Mouse (Mus musculus) neural tube, embryonic 15.5 days (tissue): Measurements from ENCODE around the gene Plaur. TPM values are rescaled to one million over a fixed set of nuclear protein-coding genes. Genes with fewer than 3 reads are reported as not detected.

Source experiments
- ATAC-seq: fragments of 200-750 bp; cut with Nextera tagmentation; 2 replicates; pipeline ENCODE4 v1.8.0; 2017; ENCODE audit warnings: mild to moderate bottlenecking, moderate TSS enrichment, moderate library complexity; ENCODE audit not compliant: low FRiP score
- H3K27ac ChIP-seq: fragments of 300-500 bp; sonication (generic); replicated peaks from 2 replicates; pipeline ENCODE4 v1.5.1; 2015; ENCODE audit warnings: mild to moderate bottlenecking, inconsistent platforms
- H3K27me3 ChIP-seq: fragments of 300-500 bp; sonication (generic); replicated peaks from 2 replicates; pipeline ENCODE4 v1.6.1; 2015; ENCODE audit warnings: inconsistent platforms
- H3K36me3 ChIP-seq: fragments of 300-500 bp; sonication (generic); 2 replicates; pipeline ENCODE4 v1.6.1; 2015; ENCODE audit warnings: inconsistent platforms
- H3K4me1 ChIP-seq: fragments of 300-500 bp; sonication (generic); 2 replicates; pipeline ENCODE4 v1.6.1; 2015; ENCODE audit warnings: inconsistent platforms
- H3K4me2 ChIP-seq: fragments of 300-500 bp; sonication (generic); 2 replicates; pipeline ENCODE4 v1.6.1; 2015; ENCODE audit warnings: inconsistent platforms, mild to moderate bottlenecking, moderate library complexity
- H3K4me3 ChIP-seq: fragments of 300-500 bp; sonication (generic); replicated peaks from 2 replicates; pipeline ENCODE4 v1.5.1; 2015; ENCODE audit warnings: mild to moderate bottlenecking, inconsistent platforms
- H3K9ac ChIP-seq: fragments of 300-500 bp; sonication (generic); replicated peaks from 2 replicates; pipeline ENCODE4 v1.6.1; 2015; ENCODE audit warnings: mild to moderate bottlenecking, inconsistent platforms
- H3K9me3 ChIP-seq: fragments of 300-500 bp; sonication (generic); replicated peaks from 2 replicates; pipeline ENCODE4 v1.6.1; 2016; ENCODE audit warnings: inconsistent platforms
- WGBS: fragments of 180-500 bp; shearing (Covaris S2); methylation state at CpG from one replicate; pipeline ENCODE4 v1.1.7; 2015; ENCODE audit warnings: mixed read lengths; 5-methylcytosine and 5-hydroxymethylcytosine counted together
- polyA plus RNA-seq: library from polyadenylated mRNA; unstranded; fragments of >200 nt; fragmentation: Nextera tagmentation; extraction: Ambion mirVana; gene quantifications from 2 replicates; pipeline ENCODE4 v1.2.1, GENCODE M21; 2015

Plaur gene
- polyA plus RNA-seq, 1 experiment from 2014 or later, result 1.7 TPM

DNA sequence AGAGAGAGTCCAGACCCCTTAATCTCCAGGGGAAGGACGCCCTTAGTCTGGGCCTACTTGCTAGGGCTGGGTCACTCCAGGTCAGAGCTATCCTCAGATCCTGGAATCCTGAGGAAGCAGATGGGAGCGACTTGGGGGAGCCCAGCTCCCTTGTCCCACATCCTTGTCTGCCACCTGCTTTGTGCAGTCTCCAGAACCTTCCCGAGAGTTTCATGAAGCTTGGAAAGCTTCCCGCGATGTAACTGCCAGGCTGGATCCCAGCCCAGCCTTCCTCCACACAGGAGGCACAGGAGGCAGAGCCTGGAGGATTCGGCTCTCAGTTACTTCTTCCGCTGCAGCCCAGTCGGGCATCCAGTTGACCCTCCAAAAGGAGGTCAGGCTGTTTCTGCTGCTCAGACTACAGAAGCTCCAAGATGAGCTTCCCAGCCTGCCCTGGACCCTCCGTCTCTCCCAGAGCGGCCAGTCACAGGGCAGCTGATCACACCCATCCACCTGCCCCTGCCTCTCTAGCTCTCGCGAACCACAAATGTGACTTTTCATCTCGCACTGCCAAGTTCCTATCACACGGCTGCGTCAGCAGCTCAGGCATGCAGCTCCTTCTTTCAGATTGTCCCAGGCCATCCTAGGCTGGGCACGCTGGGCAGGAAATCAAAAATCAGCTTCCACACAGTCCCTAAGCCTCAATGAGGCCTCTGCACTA is 32.7 kb upstream of the Plaur start:
- Histone ChIP-seq H3K27ac (peak overlapping the region; percentile 52), H3K4me1 (peaks cover 5% of the 10 kb centered on the region; the same call in 1 of the 2 replicates), H3K36me3 (no peaks in the 10 kb centered on the region), H3K4me3 (no peak overlapping the region), H3K4me2 (no peak overlapping the region), H3K9ac (no peak overlapping the region), H3K9me3 (no peaks in the 10 kb centered on the region; the same call in 1 of the 2 replicates), H3K27me3 (no peaks in the 10 kb centered on the region)
- peak; percentile 29; the same call in 1 of the 2 replicates for ATAC-seq
- WGBS, result 71% methylated on average over 16 of the region's 16 CpGs

DNA sequence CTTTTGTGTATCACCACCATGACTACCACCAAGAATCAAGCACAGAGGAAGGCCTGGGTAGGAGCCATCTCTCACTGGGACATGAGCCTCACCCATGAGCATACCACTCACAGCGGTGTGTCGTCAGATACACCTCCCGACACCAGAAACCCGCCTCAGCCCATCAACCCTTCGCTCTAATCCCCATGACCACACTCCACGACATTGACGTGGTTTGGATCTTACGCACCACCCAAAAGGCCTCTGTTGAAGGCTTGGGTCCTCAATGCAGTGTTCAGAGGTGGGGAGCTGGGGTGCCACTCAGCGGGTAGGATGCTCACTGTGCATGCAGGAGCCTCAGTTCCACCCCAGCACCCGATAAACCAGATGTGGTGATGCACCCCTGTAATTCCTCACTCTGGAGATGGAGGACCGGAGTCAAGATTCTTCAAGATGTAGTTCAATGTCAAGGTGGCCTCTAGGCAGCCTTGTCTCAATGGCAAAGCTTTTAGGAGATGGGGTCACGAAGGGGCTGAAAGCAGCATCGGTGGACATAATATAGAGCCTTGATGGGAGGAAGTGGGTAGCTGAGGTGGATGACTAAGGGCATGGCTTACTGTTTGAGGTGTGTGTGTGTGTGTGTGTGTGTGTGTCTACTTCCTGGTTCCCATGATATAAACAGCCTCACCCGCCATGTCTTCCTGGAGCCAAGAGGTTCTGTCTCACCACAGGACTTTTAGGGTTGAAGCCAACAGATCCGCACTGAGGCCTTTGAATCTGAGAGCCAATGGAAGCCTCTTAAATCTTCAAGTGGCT is 31.5 kb upstream of the Plaur start:
- Histone ChIP-seq H3K4me2 (no peak overlapping the region), H3K9ac (no peak overlapping the region), H3K36me3 (no peaks in the 10 kb centered on the region), H3K4me3 (no peak overlapping the region), H3K4me1 (peaks cover 5% of the 10 kb centered on the region; the same call in 1 of the 2 replicates), H3K9me3 (no peaks in the 10 kb centered on the region; the same call in 1 of the 2 replicates), H3K27me3 (no peaks in the 10 kb centered on the region), H3K27ac (no peak overlapping the region)
- ATAC-seq, result no peak
- 95% methylated on average over 15 of the region's 15 CpGs for WGBS

DNA sequence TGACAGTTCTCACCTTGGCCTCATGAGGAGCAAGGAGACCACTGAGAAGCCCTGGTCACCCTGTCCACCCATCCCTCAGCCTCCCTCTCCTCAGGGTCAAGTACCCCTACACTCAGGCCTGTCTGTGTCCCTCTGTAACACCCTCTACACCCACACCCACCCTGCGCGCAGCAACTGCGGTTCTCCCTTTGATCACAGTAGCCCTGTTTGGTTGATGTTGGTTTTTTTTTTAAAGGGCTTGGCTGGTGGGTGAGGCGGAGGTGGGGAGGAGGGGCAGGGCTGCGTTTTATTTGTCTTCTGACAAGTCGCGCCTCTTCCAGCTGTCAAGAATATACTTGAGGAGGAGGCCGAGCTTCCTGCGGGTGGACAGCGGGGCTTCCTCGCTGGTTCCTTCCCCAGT is 30.6 kb upstream of the Plaur start:
- no peak overlapping the region for H3K4me3 ChIP-seq
- no peaks in the 10 kb centered on the region; the same call in 1 of the 2 replicates for H3K9me3 ChIP-seq
- 69% methylated on average over 11 of the region's 11 CpGs for WGBS

DNA sequence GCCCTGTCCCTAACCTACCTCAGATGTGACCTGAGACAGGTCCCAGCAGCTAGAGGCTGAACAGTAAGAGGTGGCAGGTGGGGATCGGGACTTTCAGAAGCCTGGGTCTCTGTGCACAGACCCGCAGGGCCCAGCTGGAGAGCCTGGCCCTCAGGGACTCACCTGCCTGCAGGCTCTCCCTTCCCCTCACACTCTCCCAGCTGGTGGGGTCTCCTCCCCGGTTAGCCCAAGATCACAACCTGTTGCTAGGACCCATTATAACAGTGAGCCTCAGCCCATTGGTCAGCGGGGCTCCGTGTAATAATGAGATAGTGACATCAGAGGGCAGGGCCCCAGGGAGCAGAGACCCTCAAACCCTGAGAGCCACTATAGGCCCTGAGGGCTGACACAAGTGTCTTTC is 27.0 kb upstream of the Plaur start:
- no peak for ATAC-seq
- Histone ChIP-seq H3K4me2 (no peak overlapping the region), H3K9ac (no peak overlapping the region), H3K27ac (no peak overlapping the region), H3K36me3 (no peaks in the 10 kb centered on the region), H3K27me3 (no peaks in the 10 kb centered on the region), H3K4me1 (no peaks in the 10 kb centered on the region), H3K9me3 (no peaks in the 10 kb centered on the region; the same call in 1 of the 2 replicates), H3K4me3 (no peak overlapping the region)
- WGBS, result 84% methylated on average over 5 of the region's 5 CpGs

More for the DNA sequence above, 30.6 kb upstream of the Plaur start:
- Histone ChIP-seq H3K4me1 (peaks cover 5% of the 10 kb centered on the region; the same call in 1 of the 2 replicates), H3K4me2 (no peak overlapping the region), H3K27ac (no peak overlapping the region), H3K36me3 (no peaks in the 10 kb centered on the region), H3K9ac (no peak overlapping the region), H3K27me3 (no peaks in the 10 kb centered on the region)
- no peak for ATAC-seq

DNA sequence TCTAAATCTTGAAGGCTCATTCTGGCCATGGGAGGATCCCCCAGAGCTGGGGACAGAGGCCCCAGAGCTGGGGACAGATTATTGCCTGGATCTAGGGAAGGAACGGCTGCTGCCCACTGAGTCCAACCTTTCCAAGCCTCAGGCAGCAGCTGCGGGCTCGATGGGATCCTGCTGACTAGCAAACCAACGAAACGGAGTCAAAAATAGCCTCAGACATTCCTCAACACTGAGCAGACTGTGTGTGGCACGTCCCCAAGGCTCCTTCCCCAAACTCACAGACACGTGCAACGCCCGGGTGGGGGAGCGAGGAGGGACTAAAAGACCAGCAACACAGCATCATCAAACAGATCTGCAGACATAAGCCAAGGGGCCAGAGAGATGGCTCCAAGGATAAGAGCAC is 24.3 kb upstream of the Plaur start:
- Histone ChIP-seq H3K27me3 (no peaks in the 10 kb centered on the region), H3K4me2 (no peak overlapping the region), H3K36me3 (no peaks in the 10 kb centered on the region), H3K27ac (no peak overlapping the region), H3K4me1 (no peaks in the 10 kb centered on the region), H3K9me3 (no peaks in the 10 kb centered on the region), H3K9ac (no peak overlapping the region), H3K4me3 (no peak overlapping the region)
- ATAC-seq, result no peak
- 80% methylated on average over 10 of the region's 10 CpGs for WGBS

DNA sequence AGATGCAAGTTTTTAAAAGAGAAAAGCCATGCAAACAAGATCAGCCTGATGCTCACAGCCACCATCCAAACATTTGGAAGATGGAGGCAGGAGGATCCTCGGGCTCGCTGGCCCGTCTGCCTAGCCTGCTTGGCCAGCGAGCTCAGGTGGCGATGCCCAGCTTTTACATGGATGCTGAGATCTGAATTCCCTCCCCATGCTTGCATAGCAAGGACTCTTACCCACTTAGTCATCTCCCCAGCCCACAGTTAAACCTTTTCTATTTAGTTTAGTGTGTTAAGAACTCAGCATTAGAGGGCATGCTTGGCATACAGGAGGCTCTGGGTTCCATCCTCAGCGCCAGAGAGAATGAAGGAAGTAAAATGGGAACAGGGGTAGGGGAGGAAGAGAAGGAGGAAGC is 23.1 kb upstream of the Plaur start:
- no peak for ATAC-seq
- no peak overlapping the region for H3K4me2 ChIP-seq
- no peaks in the 10 kb centered on the region for H3K36me3 ChIP-seq
- no peak overlapping the region for H3K9ac ChIP-seq
- H3K27me3 ChIP-seq, result no peaks in the 10 kb centered on the region
- no peak overlapping the region for H3K27ac ChIP-seq
- no peaks in the 10 kb centered on the region for H3K9me3 ChIP-seq
- no peak overlapping the region for H3K4me3 ChIP-seq
- 84% methylated on average over 6 of the region's 6 CpGs for WGBS
- no peaks in the 10 kb centered on the region for H3K4me1 ChIP-seq

DNA sequence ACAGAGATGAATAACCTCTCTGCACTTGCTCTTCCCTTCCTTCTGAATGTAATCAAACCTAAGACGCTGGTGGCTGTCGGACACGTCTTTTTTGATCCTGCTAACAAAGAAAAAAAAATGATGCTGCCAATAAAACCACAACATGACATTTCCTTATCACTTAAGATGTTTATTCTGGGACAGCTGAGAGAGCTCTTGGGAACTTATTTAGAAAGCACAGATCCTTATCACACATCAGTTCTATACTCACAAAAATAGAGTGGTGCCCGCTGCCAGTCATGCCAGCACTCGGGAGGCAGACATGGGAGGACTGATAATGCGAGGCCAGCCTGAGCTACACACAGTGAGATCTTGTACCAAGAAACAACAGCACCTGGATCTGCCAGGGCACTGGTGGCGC is 22.4 kb upstream of the Plaur start:
- Histone ChIP-seq H3K27me3 (no peaks in the 10 kb centered on the region), H3K4me1 (no peaks in the 10 kb centered on the region), H3K36me3 (no peaks in the 10 kb centered on the region), H3K27ac (no peak overlapping the region), H3K4me2 (no peak overlapping the region), H3K4me3 (no peak overlapping the region), H3K9me3 (no peaks in the 10 kb centered on the region), H3K9ac (no peak overlapping the region)
- 83% methylated on average over 6 of the region's 7 CpGs for WGBS
- ATAC-seq, result no peak

DNA sequence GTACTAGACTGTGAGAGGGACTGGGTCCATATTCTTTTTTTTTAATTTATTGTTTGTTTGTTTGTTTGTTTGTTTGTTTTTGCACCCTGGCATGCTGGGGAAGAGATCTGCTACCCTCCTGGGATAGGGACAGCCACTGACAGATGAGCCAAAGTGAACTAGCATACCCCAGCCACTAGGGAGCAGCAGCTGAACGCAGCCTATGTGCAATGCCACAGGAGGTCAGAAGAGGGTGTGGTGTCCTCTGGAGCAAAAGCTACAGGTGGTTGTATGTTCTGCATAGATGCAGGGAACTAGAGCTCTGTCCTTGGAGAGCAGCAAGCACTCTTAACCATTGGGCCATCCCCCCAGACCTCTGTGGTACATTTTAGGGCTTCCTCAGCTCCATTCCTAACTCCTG is 20.5 kb upstream of the Plaur start:
- H3K4me2 ChIP-seq, result no peak overlapping the region
- no peak for ATAC-seq
- H3K4me3 ChIP-seq, result no peak overlapping the region
- no peaks in the 10 kb centered on the region for H3K27me3 ChIP-seq
- no peaks in the 10 kb centered on the region for H3K9me3 ChIP-seq
- H3K4me1 ChIP-seq, result no peaks in the 10 kb centered on the region
- H3K27ac ChIP-seq, result no peak overlapping the region
- H3K36me3 ChIP-seq, result no peaks in the 10 kb centered on the region
- 15% methylated on average over 1 of the region's 1 CpGs for WGBS
- H3K9ac ChIP-seq, result no peak overlapping the region

DNA sequence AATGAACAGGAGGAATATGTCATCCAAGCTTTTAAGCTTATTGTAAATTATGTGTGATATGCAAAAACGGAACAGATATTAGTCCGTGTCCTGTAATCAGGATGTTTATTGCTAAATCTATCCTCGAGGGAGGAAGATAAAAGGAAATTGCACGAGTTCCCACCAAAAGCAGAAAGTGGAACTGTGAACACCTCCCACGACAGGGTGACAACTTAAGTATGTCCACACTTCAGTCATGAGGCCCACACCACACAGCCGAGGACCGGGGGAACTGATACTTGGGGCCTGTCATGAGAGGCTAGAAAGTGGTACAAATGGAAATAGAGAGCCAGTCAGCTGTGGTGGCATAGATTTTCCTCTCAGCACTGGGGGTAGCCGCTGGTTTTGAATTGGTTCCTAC is 20.0 kb upstream of the Plaur start:
- Histone ChIP-seq H3K36me3 (no peaks in the 10 kb centered on the region), H3K4me1 (no peaks in the 10 kb centered on the region), H3K27me3 (no peaks in the 10 kb centered on the region), H3K4me3 (no peak overlapping the region), H3K4me2 (no peak overlapping the region), H3K9ac (no peak overlapping the region), H3K27ac (no peak overlapping the region), H3K9me3 (no peaks in the 10 kb centered on the region)
- 79% methylated on average over 8 of the region's 8 CpGs for WGBS
- no peak for ATAC-seq

DNA sequence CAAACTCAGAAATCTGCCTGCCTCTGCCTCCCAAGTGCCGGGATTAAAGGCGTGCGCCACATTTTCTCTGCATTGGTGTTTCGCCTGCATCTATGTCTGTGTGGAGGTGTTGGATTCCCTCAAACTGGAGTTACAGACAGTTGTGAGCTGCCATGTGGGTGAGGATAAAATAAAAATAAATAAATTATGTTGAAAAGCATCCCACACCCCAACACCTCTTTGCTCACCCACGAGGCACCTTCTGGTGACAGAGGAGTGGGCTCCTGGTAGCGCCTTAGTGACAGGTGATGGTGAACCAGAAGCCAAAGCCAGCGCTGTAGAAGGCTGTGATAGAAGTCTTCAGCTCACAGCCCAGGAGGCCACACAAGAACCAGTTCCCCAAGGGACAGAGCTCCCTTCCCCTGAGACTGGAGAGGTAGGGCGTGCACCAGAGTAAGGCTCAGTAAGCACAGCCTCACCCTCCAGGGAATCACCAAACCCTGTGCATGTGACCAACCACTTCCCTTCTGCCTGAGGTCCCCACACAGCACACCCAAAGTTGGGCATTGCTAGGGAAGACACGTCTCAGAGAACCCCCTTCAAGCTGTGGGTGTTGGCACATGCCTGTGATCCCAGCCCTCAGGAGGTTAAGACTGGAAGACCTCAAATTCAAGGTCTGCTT is 16.9 kb upstream of the Plaur start:
- H3K27me3 ChIP-seq, result no peaks in the 10 kb centered on the region
- no peak overlapping the region for H3K27ac ChIP-seq
- no peak overlapping the region for H3K9ac ChIP-seq
- 91% methylated on average over 9 of the region's 9 CpGs for WGBS
- H3K9me3 ChIP-seq, result no peaks in the 10 kb centered on the region
- no peak overlapping the region for H3K4me2 ChIP-seq
- no peaks in the 10 kb centered on the region for H3K4me1 ChIP-seq
- no peak overlapping the region for H3K4me3 ChIP-seq
- no peaks in the 10 kb centered on the region for H3K36me3 ChIP-seq
- ATAC-seq, result no peak

DNA sequence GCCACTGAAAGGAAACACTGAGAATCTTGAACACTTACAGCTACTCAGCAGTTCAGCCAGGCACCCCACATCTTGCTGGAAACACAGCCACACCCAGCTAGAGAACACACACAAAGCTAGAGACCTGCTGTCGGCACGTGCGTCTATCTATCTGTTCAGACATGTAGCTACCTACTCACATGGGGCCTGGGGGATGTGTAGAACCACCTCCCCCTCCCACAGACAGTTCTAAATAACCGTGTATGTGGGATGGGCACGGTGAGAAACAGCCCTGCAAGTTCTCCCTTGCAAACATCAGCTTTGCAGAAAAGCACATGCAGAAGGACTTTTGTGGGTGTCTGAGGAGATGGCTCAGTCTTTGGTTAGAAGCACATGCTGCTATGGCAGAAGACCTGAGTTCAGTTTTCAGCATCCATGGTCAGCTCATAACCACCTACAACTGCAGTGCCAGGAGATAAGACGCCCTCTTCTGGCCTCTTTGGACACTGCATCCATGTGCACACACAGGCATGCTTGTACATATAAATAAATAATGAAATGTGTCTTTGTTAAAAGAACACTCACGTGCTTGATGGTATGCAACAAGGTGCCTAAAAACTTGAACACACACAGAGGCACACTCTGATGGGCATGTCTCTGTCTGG is 15.5 kb upstream of the Plaur start:
- H3K9me3 ChIP-seq, result no peaks in the 10 kb centered on the region
- H3K4me1 ChIP-seq, result no peaks in the 10 kb centered on the region
- ATAC-seq, result no peak
- no peak overlapping the region for H3K9ac ChIP-seq
- H3K36me3 ChIP-seq, result no peaks in the 10 kb centered on the region
- WGBS, result 74% methylated on average over 7 of the region's 7 CpGs
- H3K27ac ChIP-seq, result no peak overlapping the region
- no peaks in the 10 kb centered on the region for H3K27me3 ChIP-seq
- H3K4me3 ChIP-seq, result no peak overlapping the region
- no peak overlapping the region for H3K4me2 ChIP-seq
